Mouse (Mus musculus) C2C12 (cell line): ENCODE measurements around the gene Helq. TPM values are rescaled to one million over a fixed set of nuclear protein-coding genes. Genes with fewer than 3 reads are reported as not detected.
A peak's percentile ranks its signal among the peaks of the same experiment; 100 is the strongest.

Experiments
- H3K27me3 ChIP-seq: one replicate; pipeline ENCODE4 v1.6.1; 2011; ENCODE audit not compliant: control insufficient read depth, insufficient read depth, insufficient read length
- H3K36me3 ChIP-seq: one replicate; pipeline ENCODE4 v1.6.1; 2011; ENCODE audit not compliant: control insufficient read depth, insufficient read depth
- H3K4me3 ChIP-seq: one replicate; pipeline ENCODE4 v1.5.1; 2011; ENCODE audit warnings: mild to moderate bottlenecking, control low read depth; ENCODE audit not compliant: poor library complexity, insufficient read depth, severe bottlenecking
- H3K79me2 ChIP-seq: one replicate; pipeline ENCODE4 v1.6.1; 2011; ENCODE audit not compliant: control insufficient read depth, insufficient read depth
- H3K79me3 ChIP-seq: one replicate; pipeline ENCODE4 v1.6.1; 2011; ENCODE audit warnings: low read depth, control low read depth
- H3ac ChIP-seq: one replicate; pipeline ENCODE3; 2011; ENCODE audit warnings: low read depth; ENCODE audit not compliant: control insufficient read depth, insufficient read length
- CEBPB ChIP-seq: IDR thresholded peaks from one replicate; pipeline ENCODE4 v1.6.1; 2011; ENCODE audit warnings: low read depth, mild to moderate bottlenecking, control low read depth, moderate library complexity
- CTCF ChIP-seq: IDR thresholded peaks from one replicate; pipeline ENCODE4 v1.5.1; 2011; ENCODE audit not compliant: control insufficient read depth, insufficient read depth, insufficient read length
- FOSL1 ChIP-seq: IDR thresholded peaks from one replicate; pipeline ENCODE4 v1.8.0; 2011; ENCODE audit warnings: mild to moderate bottlenecking, low read length; ENCODE audit not compliant: poor library complexity, insufficient read depth, severe bottlenecking
- MAX ChIP-seq: IDR thresholded peaks from one replicate; pipeline ENCODE4 v1.6.1; 2011; ENCODE audit warnings: mild to moderate bottlenecking, control low read depth
- MYOD1 ChIP-seq: IDR thresholded peaks from one replicate; pipeline ENCODE4 v1.6.1; 2011; ENCODE audit warnings: low read depth; ENCODE audit not compliant: control insufficient read depth, insufficient read length
- MYOG ChIP-seq: IDR thresholded peaks from one replicate; pipeline ENCODE4 v1.6.1; 2011; ENCODE audit not compliant: control insufficient read depth, insufficient read length; ENCODE audit errors: extremely low read depth
- USF1 ChIP-seq: IDR thresholded peaks from one replicate; pipeline ENCODE4 v1.6.1; 2011; ENCODE audit warnings: low read depth, mild to moderate bottlenecking, control low read depth, moderate library complexity
- long read RNA-seq, 2 experiments: library from polyadenylated mRNA; unstranded; transcript quantifications; one replicate each; pipeline ENCODE4 v2.0.0; 2019 to 2020
- polyA plus RNA-seq: library from polyadenylated mRNA; unstranded; fragments of >200 nt; fragmentation: generic; extraction: Trizol; gene quantifications from one replicate; pipeline ENCODE4 v1.2.1, GENCODE M21; 2012; ENCODE audit warnings: missing spikeins

Gene Helq
- polyA plus RNA-seq: 10.6 TPM
- long read RNA-seq, experiment 1, partial matches to known transcripts: 3 of 6 reads
- long read RNA-seq, experiment 1, other reads (novel, unspliced or antisense): 2 of 6 reads
- long read RNA-seq, experiment 2, transcript Helq-201 (18 exons, 3,689 nt): major isoform, 35 of 67 reads
- long read RNA-seq, experiment 2, partial matches to known transcripts: 11 of 67 reads
- long read RNA-seq, experiment 2, other reads (novel, unspliced or antisense): 21 of 67 reads

DNA sequence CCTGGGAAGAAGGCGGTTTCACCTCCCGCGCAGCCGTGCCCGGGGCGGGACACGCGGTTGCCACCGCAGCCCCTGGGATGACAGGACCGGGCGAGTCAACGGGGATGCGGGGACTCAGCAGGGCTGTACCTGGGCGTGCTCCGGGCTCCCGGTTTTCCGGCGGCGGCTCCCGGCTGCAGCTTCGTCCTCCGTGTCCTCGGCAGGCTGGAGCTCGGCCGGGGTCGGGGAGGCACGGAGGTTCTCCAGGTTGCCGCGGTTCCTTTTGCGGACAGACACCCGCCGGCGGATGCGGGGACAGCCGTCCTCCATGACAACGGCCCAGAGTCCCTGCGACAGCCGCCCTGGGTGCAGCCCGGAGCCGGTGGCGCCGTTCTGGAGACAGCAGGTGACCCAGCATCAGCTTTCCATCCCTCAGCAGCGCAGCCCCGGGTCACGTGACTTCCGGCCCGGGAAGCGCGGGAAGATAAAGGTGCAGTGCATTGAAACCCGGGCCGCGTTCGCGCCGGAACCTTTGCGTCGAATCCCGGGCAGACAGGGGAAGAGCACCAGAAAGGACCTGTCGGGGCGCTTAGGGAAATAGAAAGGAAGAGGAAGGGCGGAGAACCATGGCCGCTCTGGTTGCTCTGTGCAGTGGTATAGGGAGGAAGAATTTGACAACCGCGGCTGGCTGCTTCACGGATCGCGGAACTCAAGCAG is at the start of gene Helq, which contains the start of gene Mrps18c:
Gene Helq, minus strand, starts transcription at position 434 of the 696 bp plus-strand sequence.
Gene Mrps18c, plus strand, starts transcription at position 463 of the 696 bp plus-strand sequence.
- H3K27me3 ChIP-seq: no peaks in the 10 kb centered on the region

DNA sequence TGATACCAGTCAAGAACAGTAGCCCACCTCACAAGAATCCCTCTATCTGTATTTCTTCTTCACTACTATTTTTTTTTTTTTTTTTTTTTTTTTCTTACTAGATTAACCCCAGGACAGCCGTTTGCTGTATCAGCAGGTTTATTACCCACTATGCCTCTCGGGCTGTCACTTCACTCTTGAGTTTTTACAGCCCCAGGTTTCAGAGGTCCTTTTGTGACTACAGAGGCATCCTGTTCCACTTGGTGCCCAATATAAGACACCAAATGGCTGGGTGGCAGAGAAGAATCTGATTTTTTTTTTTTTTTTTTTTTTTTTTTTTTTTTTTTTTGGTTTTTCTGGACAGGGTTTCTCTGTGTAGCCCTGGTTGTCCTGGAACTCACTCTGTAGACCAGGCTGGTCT is 48.7 kb upstream of the Helq start:
- no peaks in the 10 kb centered on the region for H3K79me3 ChIP-seq
- no peaks in the 10 kb centered on the region for H3K36me3 ChIP-seq
- H3K4me3 ChIP-seq: peak overlapping the region; percentile 42
- TF ChIP-seq MYOD1 (no peak), FOSL1 (no peak), USF1 (no peak), CEBPB (no peak), MYOG (no peak), MAX (no peak), CTCF (no peak)
- H3K79me2 ChIP-seq: no peaks in the 10 kb centered on the region
- no peak overlapping the region for H3ac ChIP-seq
- no peaks in the 10 kb centered on the region for H3K27me3 ChIP-seq

More for the DNA sequence above, at the start of gene Helq, which contains the start of gene Mrps18c:
- peaks cover 17% of the 10 kb centered on the region for H3K79me3 ChIP-seq
- peaks cover 63% of the 10 kb centered on the region for H3K79me2 ChIP-seq
- peak within 1 kb of the TSS; percentile 76 for H3K4me3 ChIP-seq
- TF ChIP-seq USF1: peak; percentile 94
- no peak for TF ChIP-seq CTCF
- TF ChIP-seq MAX: peak; percentile 56
- peak within 1 kb of the TSS; percentile 89 for H3ac ChIP-seq
- peaks cover 28% of the 10 kb centered on the region for H3K36me3 ChIP-seq

DNA sequence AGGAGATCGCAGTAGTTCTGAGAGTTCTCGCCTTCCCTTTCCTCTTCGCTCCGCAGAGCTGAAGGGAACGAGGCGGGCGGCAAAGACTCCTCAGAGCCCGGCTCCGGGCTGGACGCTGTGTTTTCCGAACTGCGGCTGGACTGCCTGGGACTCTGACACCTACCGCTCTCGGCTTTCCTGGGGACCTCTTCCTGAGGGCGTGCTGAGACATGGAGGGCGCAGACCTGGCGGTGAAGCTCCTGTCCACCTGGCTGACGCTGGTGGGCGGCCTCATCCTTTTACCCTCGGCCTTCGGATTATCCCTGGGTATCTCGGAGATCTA is 48.2 kb upstream of the Helq start:
- no peaks in the 10 kb centered on the region for H3K79me2 ChIP-seq
- peak overlapping the region; percentile 42 for H3K4me3 ChIP-seq
- no peaks in the 10 kb centered on the region for H3K36me3 ChIP-seq
- no peaks in the 10 kb centered on the region for H3K27me3 ChIP-seq
- TF ChIP-seq USF1 (no peak), CEBPB (no peak), MYOG (no peak)
- peak overlapping the region; percentile 74 for H3ac ChIP-seq
- no peaks in the 10 kb centered on the region for H3K79me3 ChIP-seq

DNA sequence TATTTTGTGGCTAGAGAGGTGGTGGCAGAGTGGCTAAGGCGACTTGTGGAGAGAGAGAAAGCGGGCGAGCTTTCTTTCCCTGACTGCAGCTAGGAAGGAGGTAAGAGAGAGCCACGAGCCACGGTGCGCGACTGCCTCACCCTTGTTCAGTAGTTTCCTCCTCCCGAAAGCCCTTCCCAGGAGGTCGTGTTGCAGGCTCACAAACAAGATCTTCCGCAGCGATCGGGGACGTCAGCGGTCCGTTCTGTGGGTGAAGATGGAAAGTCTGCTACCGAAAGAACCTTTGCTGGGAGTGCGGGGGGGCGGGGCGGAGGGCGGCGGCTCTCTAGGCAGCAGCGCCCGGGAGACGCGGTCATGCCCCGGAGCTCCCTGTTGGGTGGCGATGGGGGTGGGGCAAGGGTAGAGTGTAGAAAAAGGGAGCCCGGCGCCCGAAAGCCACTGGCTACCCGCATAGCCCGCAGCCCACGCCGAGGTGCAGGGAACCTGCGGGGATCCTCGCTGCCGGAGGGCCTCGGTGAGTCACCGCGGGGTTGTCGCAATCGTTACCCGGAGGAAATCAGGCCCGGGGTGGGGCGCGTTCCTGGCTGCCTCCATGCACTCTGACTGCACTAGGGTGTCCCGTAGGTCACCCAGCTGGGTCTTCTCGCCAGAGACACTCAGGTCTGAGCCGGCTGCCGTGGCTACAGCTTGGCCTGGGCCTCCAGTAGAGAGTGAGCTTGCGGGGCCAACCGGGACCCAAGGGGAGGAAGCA is 47.6 kb upstream of the Helq start:
- H3K4me3 ChIP-seq: peak overlapping the region; percentile 42
- H3K79me3 ChIP-seq: no peaks in the 10 kb centered on the region
- no peaks in the 10 kb centered on the region for H3K27me3 ChIP-seq

DNA sequence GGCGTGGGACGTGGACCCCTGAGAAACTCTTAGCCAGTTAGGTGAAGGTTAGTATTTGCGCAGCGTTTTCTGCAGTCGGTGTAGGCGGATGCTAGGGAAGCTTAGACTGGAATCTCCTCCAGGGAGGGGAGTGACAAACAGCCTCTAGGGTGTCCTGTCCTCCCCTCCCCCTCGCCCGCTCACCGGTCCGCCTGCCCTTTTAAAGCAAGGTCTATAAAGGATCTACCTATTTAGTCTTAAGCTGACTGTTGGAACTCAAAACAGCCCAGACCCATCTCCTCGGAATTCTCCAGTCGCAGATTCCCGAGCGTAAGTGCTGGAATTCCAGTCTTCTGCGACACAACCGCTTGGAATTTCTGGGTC is 47.1 kb upstream of the Helq start, which contains the start of gene Gpat3:
Gene Gpat3, plus strand, starts transcription at position 229 of the 363 bp plus-strand sequence.
- Histone ChIP-seq H3K27me3 (no peaks in the 10 kb centered on the region), H3K36me3 (no peaks in the 10 kb centered on the region), H3K4me3 (peak within 1 kb of the TSS; percentile 42), H3K79me2 (no peaks in the 10 kb centered on the region), H3K79me3 (no peaks in the 10 kb centered on the region), H3ac (peak within 1 kb of the TSS; percentile 74)
- no peak for TF ChIP-seq CTCF
- no peak for TF ChIP-seq USF1
- TF ChIP-seq FOSL1: no peak
- TF ChIP-seq MYOG: no peak
- no peak for TF ChIP-seq MYOD1
- TF ChIP-seq CEBPB: no peak
- no peak for TF ChIP-seq MAX

More for the DNA sequence above, 47.6 kb upstream of the Helq start:
- TF ChIP-seq MAX (peak; percentile 18), MYOD1 (no peak), MYOG (no peak), CEBPB (peak; percentile 87), CTCF (no peak)
- Histone ChIP-seq H3ac (peak overlapping the region; percentile 74), H3K36me3 (no peaks in the 10 kb centered on the region), H3K79me2 (no peaks in the 10 kb centered on the region)

DNA sequence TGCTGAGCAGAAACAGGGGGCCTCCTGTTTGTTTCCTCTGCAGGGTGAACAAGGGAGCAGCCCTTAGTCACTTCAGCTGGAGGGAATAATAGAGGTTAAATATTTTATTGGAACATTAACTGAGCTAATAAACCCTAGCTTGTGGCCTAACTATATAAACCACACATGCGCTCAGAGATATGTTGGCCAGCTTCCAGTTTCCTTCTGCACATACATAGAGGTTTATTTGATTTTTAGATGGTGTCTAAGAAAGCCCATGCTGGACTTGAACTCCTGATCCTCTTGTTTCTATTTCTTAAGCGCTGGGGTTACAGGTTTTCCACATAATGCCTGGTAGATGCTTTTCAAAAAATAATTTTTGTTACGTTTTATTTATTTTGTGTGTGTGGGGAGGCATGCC is 46.1 kb upstream of the Helq start:
- Histone ChIP-seq H3K79me3 (no peaks in the 10 kb centered on the region), H3K79me2 (no peaks in the 10 kb centered on the region), H3K27me3 (no peaks in the 10 kb centered on the region), H3ac (no peak overlapping the region), H3K36me3 (no peaks in the 10 kb centered on the region), H3K4me3 (no peak overlapping the region)
- TF ChIP-seq CEBPB (no peak), MYOD1 (no peak)
